12 mouse cellular contexts compared by ENCODE assay signal in genomic region chr3:127383231-127383630, GRCm38 (mm10).
"Had no signal": no experiment of that assay in that cellular context is flagged by ENCODE, and none has a peak within 500 bp of the region (broad histone marks: within the 10 kb centered on the region; RNA-seq: fewer than 3 reads in every experiment).

No protein-coding gene starts in this region.

- DNase-seq: left cerebral cortex, postnatal 4 days; liver; liver, embryonic 13.5 days; liver, postnatal 0 days; lung, adult 18-20 months; lung, adult 2 months; lung, embryonic 14.5 days; lung, postnatal 10 days; lung, postnatal 14 days; lung, postnatal 36 days; lung, postnatal 4 days; midbrain, embryonic 14.5 days had no signal
